In the genomic region with DNA sequence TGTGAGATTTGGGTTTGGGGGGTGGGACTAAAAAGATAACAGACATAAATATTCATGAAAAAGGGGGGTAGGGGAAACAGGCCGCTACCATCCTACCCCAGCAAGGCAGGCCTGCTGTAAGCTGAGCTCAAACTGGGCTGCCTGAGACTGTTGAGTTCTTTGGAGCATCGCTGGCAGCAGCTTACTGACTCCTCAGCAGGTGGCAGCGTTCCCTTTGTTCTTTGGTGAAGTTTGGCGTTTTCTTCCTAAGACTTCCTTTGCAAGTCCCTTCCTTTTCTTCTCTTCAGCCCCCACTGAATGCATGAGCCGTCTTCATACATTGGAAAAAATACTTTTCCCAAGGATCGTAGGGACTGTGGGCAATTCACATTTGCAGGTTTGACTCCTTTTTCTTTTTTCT, we compare ENCODE assay signal across 8 mouse cellular contexts. TPM values are rescaled to one million over a fixed set of nuclear protein-coding genes. Genes with fewer than 3 reads are reported as not detected.
DNase-seq lines count a peak whose midpoint lies in the region; ATAC-seq lines count a peak whose summit lies in the region.

No protein-coding gene starts in this region.

- no peaks in the 10 kb centered on the region for H3K36me3 ChIP-seq in midbrain, embryonic 11.5 days (ENCODE audit: control insufficient read depth, insufficient read depth, low read length)
- no peaks in the 10 kb centered on the region for H3K36me3 ChIP-seq in midbrain, embryonic 16.5 days (ENCODE audit: control insufficient read depth, insufficient read depth, low read length)

- no peaks in the 10 kb centered on the region for H3K27me3 ChIP-seq in midbrain, embryonic 11.5 days (ENCODE audit: control insufficient read depth, insufficient read depth, low read length)
- no peaks in the 10 kb centered on the region for H3K27me3 ChIP-seq in midbrain, embryonic 16.5 days (ENCODE audit: control insufficient read depth, insufficient read depth, low read depth, low read length)

- 2% methylated on average over 6 of the region's 6 CpGs for WGBS in midbrain, embryonic 11.5 days
- under 1% methylated on average over 6 of the region's 6 CpGs for WGBS in midbrain, embryonic 16.5 days

- intact Hi-C loops in left cerebral cortex, postnatal 14 days (cut with DNase I): loop anchor here (2.0 kb wide), 1 partner anchor 477 kb away; no protein-coding TSS in a partner anchor

- H3K27ac ChIP-seq in midbrain, embryonic 11.5 days (ENCODE audit: low read depth, low read length): no peak overlapping the region
- H3K27ac ChIP-seq in midbrain, embryonic 16.5 days (ENCODE audit: low read length): no peak overlapping the region

- no peak overlapping the region for H3K4me2 ChIP-seq in midbrain, embryonic 11.5 days
- H3K4me2 ChIP-seq in midbrain, embryonic 16.5 days (ENCODE audit: low read length): no peak overlapping the region

- no peak overlapping the region for H3K9ac ChIP-seq in midbrain, embryonic 11.5 days (ENCODE audit: low read length)
- no peak overlapping the region for H3K9ac ChIP-seq in midbrain, embryonic 16.5 days (ENCODE audit: low read depth, low read length)

- peak; percentile 73; the same call in 1 of the 2 replicates for ATAC-seq in midbrain, embryonic 11.5 days (ENCODE audit: low FRiP score)
- ATAC-seq in midbrain, embryonic 16.5 days: no peak

- peak; percentile 17 for DNase-seq in gastrocnemius, adult 18-20 months (ENCODE audit: low spot score)
- no peak for DNase-seq in gastrocnemius, adult 8-10 months (ENCODE audit: low spot score in 2 of 2)
- DNase-seq in midbrain, embryonic 11.5 days (ENCODE audit: low spot score, missing footprints): peak; percentile 88
- peak; percentile 26 for DNase-seq in brain, embryonic 18.5 days (ENCODE audit: low read depth, low spot score)
- peak; percentile 63 to 68 for DNase-seq in left cerebral cortex, postnatal 14 days (ENCODE audit: low spot score in 2 of 2)
- peak; percentile 48 for DNase-seq in right cerebral cortex, postnatal 4 days
- no peak for DNase-seq in urinary bladder, postnatal 25 days (ENCODE audit: low spot score)

- H3K4me3 ChIP-seq in midbrain, embryonic 11.5 days (ENCODE audit: low read depth, low read length): no peak overlapping the region
- H3K4me3 ChIP-seq in midbrain, embryonic 16.5 days (ENCODE audit: low read depth, low read length): no peak overlapping the region

- H3K9me3 ChIP-seq in midbrain, embryonic 11.5 days (ENCODE audit: control insufficient read depth, low read length): no peaks in the 10 kb centered on the region
- H3K9me3 ChIP-seq in midbrain, embryonic 16.5 days (replicated peaks; ENCODE audit: control insufficient read depth, low read length, poor library complexity, severe bottlenecking): no peaks in the 10 kb centered on the region

- peaks cover 2% of the 10 kb centered on the region for H3K4me1 ChIP-seq in midbrain, embryonic 11.5 days (ENCODE audit: control insufficient read depth, insufficient read depth, low read length)
- peaks cover 2% of the 10 kb centered on the region for H3K4me1 ChIP-seq in midbrain, embryonic 16.5 days (ENCODE audit: control insufficient read depth, insufficient read depth, low read length)

RNA-seq across cellular contexts. Expression of a gene that starts 7.9 kb away (rescaled TPM):
- total RNA-seq in gastrocnemius, adult 18-20 months (2021): 10 to 100 TPM; 28.4 to 32.2 TPM
- 10 to 100 TPM; 28.0 to 39.8 (median 32.4) TPM for total RNA-seq in gastrocnemius, adult 8-10 months (2022)
- 9.1 and 9.4 TPM in 2 replicates for polyA plus RNA-seq in midbrain, embryonic 11.5 days (2014; fragmentation: Nextera tagmentation; extraction: Ambion mirVana)
- 12.0 TPM in 2 replicates for polyA plus RNA-seq in midbrain, embryonic 16.5 days (2015; fragmentation: Nextera tagmentation; extraction: Ambion mirVana)
- total RNA-seq in left cerebral cortex, postnatal 14 days (2021): 100 to 1,000 TPM; 147 to 158 TPM

RNA-seq across cellular contexts. Expression of a gene that starts 9.8 kb away (rescaled TPM):
- total RNA-seq in gastrocnemius, adult 18-20 months (2021): 10 to 100 TPM; 54.6 to 58.7 TPM
- 10 to 100 TPM; 58.0 to 72.1 (median 60.8) TPM for total RNA-seq in gastrocnemius, adult 8-10 months (2022)
- polyA plus RNA-seq in midbrain, embryonic 11.5 days (2014; fragmentation: Nextera tagmentation; extraction: Ambion mirVana): 110 and 114 TPM in 2 replicates
- polyA plus RNA-seq in midbrain, embryonic 16.5 days (2015; fragmentation: Nextera tagmentation; extraction: Ambion mirVana): 116 and 120 TPM in 2 replicates
- 100 to 1,000 TPM; 121 to 122 TPM for total RNA-seq in left cerebral cortex, postnatal 14 days (2021)

Comparison
In these comparisons a context has a peak if more than half of its experiments do, and no peak if none do; other contexts are left out.
1. DNase-seq: peak in gastrocnemius, adult 18-20 months (single experiment), midbrain, embryonic 11.5 days (single experiment), brain, embryonic 18.5 days (single experiment), left cerebral cortex, postnatal 14 days (2 of 2) and right cerebral cortex, postnatal 4 days (single experiment); none in gastrocnemius, adult 8-10 months (0 of 2) and urinary bladder, postnatal 25 days (single experiment).